30 mouse cellular contexts compared by ENCODE assay signal in genomic region chr3:159760293-159760692, GRCm38 (mm10).
"Had no signal": no experiment of that assay in that cellular context is flagged by ENCODE, and none has a peak within 500 bp of the region (broad histone marks: within the 10 kb centered on the region; RNA-seq: fewer than 3 reads in every experiment).

No protein-coding gene starts in this region.

- H3K9me3 ChIP-seq: limb, embryonic 10.5 days; limb, embryonic 12.5 days; limb, embryonic 13.5 days; limb, embryonic 15.5 days; liver, embryonic 12.5 days; liver, embryonic 13.5 days; liver, embryonic 15.5 days; lung, embryonic 15.5 days; megakaryocyte, embryonic 14.5 days; midbrain, embryonic 10.5 days; midbrain, embryonic 12.5 days; midbrain, embryonic 13.5 days; midbrain, embryonic 15.5 days had no signal

- H3K9ac ChIP-seq: limb, embryonic 12.5 days; limb, embryonic 13.5 days; limb, embryonic 15.5 days; liver, embryonic 12.5 days; liver, embryonic 13.5 days; liver, embryonic 14.5 days; liver, embryonic 15.5 days; liver, postnatal 0 days; lung, embryonic 14.5 days; lung, embryonic 15.5 days; midbrain, embryonic 12.5 days; midbrain, embryonic 13.5 days; midbrain, embryonic 15.5 days had no signal

- H3K27ac ChIP-seq: left cerebral cortex, adult 2 months; limb, embryonic 10.5 days; limb, embryonic 12.5 days; limb, embryonic 13.5 days; limb, embryonic 15.5 days; liver, embryonic 12.5 days; liver, embryonic 13.5 days; liver, embryonic 14.5 days; liver, embryonic 15.5 days; lung, embryonic 15.5 days; macrophage; midbrain, embryonic 10.5 days; midbrain, embryonic 12.5 days; midbrain, embryonic 13.5 days; midbrain, embryonic 15.5 days had no signal

- H3K4me2 ChIP-seq: limb, embryonic 12.5 days; limb, embryonic 13.5 days; limb, embryonic 15.5 days; liver, embryonic 11.5 days; liver, embryonic 12.5 days; liver, embryonic 13.5 days; liver, embryonic 15.5 days; lung, embryonic 14.5 days; lung, embryonic 15.5 days; midbrain, embryonic 11.5 days; midbrain, embryonic 12.5 days; midbrain, embryonic 13.5 days; midbrain, embryonic 15.5 days had no signal

- H3K4me3 ChIP-seq: left cerebral cortex, adult 2 months; limb, embryonic 10.5 days; limb, embryonic 12.5 days; limb, embryonic 13.5 days; limb, embryonic 15.5 days; liver, embryonic 12.5 days; liver, embryonic 13.5 days; liver, embryonic 15.5 days; lung, embryonic 15.5 days; megakaryocyte, embryonic 14.5 days; midbrain, embryonic 10.5 days; midbrain, embryonic 12.5 days; midbrain, embryonic 13.5 days; midbrain, embryonic 15.5 days; myocyte had no signal

- H3K36me3 ChIP-seq: limb, embryonic 10.5 days; limb, embryonic 12.5 days; limb, embryonic 13.5 days; limb, embryonic 15.5 days; liver, embryonic 12.5 days; liver, embryonic 13.5 days; liver, embryonic 15.5 days; lung, embryonic 15.5 days; midbrain, embryonic 10.5 days; midbrain, embryonic 12.5 days; midbrain, embryonic 13.5 days; midbrain, embryonic 15.5 days had no signal

- DNase-seq: left cerebral cortex, postnatal 4 days; liver; liver, embryonic 13.5 days; liver, postnatal 0 days; lung, adult 18-20 months; lung, adult 2 months; lung, embryonic 14.5 days; lung, postnatal 10 days; lung, postnatal 14 days; lung, postnatal 36 days; lung, postnatal 4 days; midbrain, embryonic 14.5 days had no signal

- H3K4me1 ChIP-seq: limb, embryonic 10.5 days; limb, embryonic 12.5 days; limb, embryonic 13.5 days; limb, embryonic 15.5 days; liver, embryonic 12.5 days; liver, embryonic 13.5 days; liver, embryonic 15.5 days; lung, embryonic 15.5 days; megakaryocyte, embryonic 14.5 days; midbrain, embryonic 10.5 days; midbrain, embryonic 12.5 days; midbrain, embryonic 13.5 days; midbrain, embryonic 15.5 days had no signal

- H3K27me3 ChIP-seq: limb, embryonic 12.5 days; limb, embryonic 13.5 days; limb, embryonic 15.5 days; liver, embryonic 12.5 days; liver, embryonic 13.5 days; liver, embryonic 15.5 days; lung, embryonic 15.5 days; megakaryocyte, embryonic 14.5 days; midbrain, embryonic 12.5 days; midbrain, embryonic 13.5 days; midbrain, embryonic 15.5 days had no signal
